Mouse (Mus musculus) E14TG2a.4 (cell line): ENCODE measurements around the gene Esrp2.

Experiments used
- CTCF ChIP-seq: conservative IDR thresholded peaks from 2 replicates; pipeline ENCODE4 v1.5.1; 2014; ENCODE audit warnings: low read length
- NANOG ChIP-seq: IDR thresholded peaks from 2 replicates; pipeline ENCODE4 v1.6.1; 2014; ENCODE audit warnings: borderline replicate concordance, low read length, mixed read lengths

GRCm38 (mm10) chr8:106165460-106165859, 28.7 kb upstream of the Esrp2 start:
- TF ChIP-seq CTCF (peak; percentile 91), NANOG (no peak)
